Mouse (Mus musculus) hindbrain, embryonic 16.5 days (tissue): ENCODE measurements at regions not wholly inside any gene's neighbourhood (a gene's known extent, or its start where the extent isn't known, plus 50 kb on each side); places are given as distances from the start of the nearest gene placed in this dataset.

Source experiments
- ATAC-seq: fragments of 200-750 bp; cut with Nextera tagmentation; 2 replicates; pipeline ENCODE4 v1.8.0; 2017; ENCODE audit warnings: moderate TSS enrichment, moderate library complexity
- H3K27ac ChIP-seq: fragments of 300-500 bp; sonication (generic); 2 replicates; pipeline ENCODE4 v1.5.1; 2014; ENCODE audit warnings: low read depth, mild to moderate bottlenecking, control low read depth, low read length, moderate library complexity
- H3K27me3 ChIP-seq: fragments of 300-500 bp; sonication (generic); replicated peaks from 2 replicates; pipeline ENCODE4 v1.6.1; 2014; ENCODE audit warnings: low read length; ENCODE audit not compliant: control insufficient read depth, insufficient read depth
- H3K36me3 ChIP-seq: fragments of 300-500 bp; sonication (generic); 2 replicates; pipeline ENCODE4 v1.6.1; 2014; ENCODE audit warnings: mild to moderate bottlenecking, low read length, moderate library complexity, mixed read lengths; ENCODE audit not compliant: control insufficient read depth, insufficient read depth
- H3K4me1 ChIP-seq: fragments of 300-500 bp; sonication (generic); 2 replicates; pipeline ENCODE4 v1.6.1; 2014; ENCODE audit warnings: low read depth, low read length; ENCODE audit not compliant: control insufficient read depth, insufficient read depth
- H3K4me2 ChIP-seq: fragments of 300-500 bp; sonication (generic); 2 replicates; pipeline ENCODE4 v1.6.1; 2014; ENCODE audit warnings: mild to moderate bottlenecking, low read length, control low read depth, moderate library complexity
- H3K4me3 ChIP-seq: fragments of 300-500 bp; sonication (generic); 2 replicates; pipeline ENCODE4 v1.5.1; 2014; ENCODE audit warnings: mild to moderate bottlenecking, low read length, control low read depth, moderate library complexity
- H3K9ac ChIP-seq: fragments of 300-500 bp; sonication (generic); 2 replicates; pipeline ENCODE4 v1.6.1; 2014; ENCODE audit warnings: low read depth, mild to moderate bottlenecking, control low read depth, low read length, moderate library complexity
- H3K9me3 ChIP-seq: fragments of 300-500 bp; sonication (generic); 2 replicates; pipeline ENCODE4 v1.6.1; 2014; ENCODE audit warnings: mild to moderate bottlenecking, low read length, moderate library complexity; ENCODE audit not compliant: control insufficient read depth
- WGBS: fragments of 180-500 bp; shearing (Covaris S2); extraction: QIAGEN DNeasy Blood & Tissue Kit; methylation state at CpG from one replicate; pipeline ENCODE4 v1.1.7; 2014; 5-methylcytosine and 5-hydroxymethylcytosine counted together

GRCm38 (mm10) chr6:53233777-53234176 is 53.3 kb upstream of the Creb5 start:
- Histone ChIP-seq H3K9ac (no peak overlapping the region), H3K4me1 (no peaks in the 10 kb centered on the region), H3K4me2 (no peak overlapping the region), H3K9me3 (no peaks in the 10 kb centered on the region), H3K4me3 (no peak overlapping the region), H3K36me3 (no peaks in the 10 kb centered on the region), H3K27ac (no peak overlapping the region), H3K27me3 (no peaks in the 10 kb centered on the region)
- WGBS = 62% methylated on average over 4 of the region's 4 CpGs
- ATAC-seq = no peak

DNA sequence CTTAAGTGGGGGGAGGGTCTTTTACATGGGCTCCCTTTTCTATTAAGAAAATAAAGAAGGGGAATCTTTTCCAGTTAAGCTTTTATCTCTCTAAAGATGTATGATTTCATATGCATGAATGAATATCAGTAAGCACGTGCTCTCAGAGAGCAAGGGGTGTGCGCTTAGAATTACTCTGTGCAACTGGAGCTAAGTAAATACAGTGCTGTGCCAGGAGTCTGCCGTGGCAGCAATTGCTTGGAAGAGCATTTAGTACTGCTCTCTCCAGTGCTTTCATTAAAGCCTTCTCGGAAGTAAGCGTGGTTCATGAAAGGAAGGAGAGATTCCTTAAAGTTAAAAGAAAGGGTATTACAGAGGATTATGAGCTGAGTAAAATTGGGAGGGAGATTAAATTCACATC is 54.5 kb upstream of the Creb5 start:
- no peaks in the 10 kb centered on the region for H3K9me3 ChIP-seq
- H3K9ac ChIP-seq = no peak overlapping the region
- 45% methylated on average over 5 of the region's 5 CpGs for WGBS

GRCm38 (mm10) chr6:53229350-53229749 is 57.7 kb upstream of the Creb5 start:
- no peak overlapping the region for H3K4me3 ChIP-seq

More for the DNA sequence above, 54.5 kb upstream of the Creb5 start:
- Histone ChIP-seq H3K4me2 (no peak overlapping the region), H3K36me3 (no peaks in the 10 kb centered on the region), H3K27ac (no peak overlapping the region), H3K27me3 (no peaks in the 10 kb centered on the region), H3K4me1 (no peaks in the 10 kb centered on the region), H3K4me3 (no peak overlapping the region)
- ATAC-seq = no peak

GRCm38 (mm10) chr6:53222104-53222503 is 65.0 kb upstream of the Creb5 start:
- 56% methylated on average over 8 of the region's 8 CpGs for WGBS
- no peak overlapping the region for H3K9ac ChIP-seq
- peaks cover 7% of the 10 kb centered on the region; the same call in 1 of the 2 replicates for H3K4me1 ChIP-seq
- no peak for ATAC-seq
- no peak overlapping the region for H3K4me3 ChIP-seq
- no peaks in the 10 kb centered on the region for H3K27me3 ChIP-seq
- no peaks in the 10 kb centered on the region for H3K36me3 ChIP-seq
- no peak overlapping the region for H3K27ac ChIP-seq
- H3K9me3 ChIP-seq = no peaks in the 10 kb centered on the region
- no peak overlapping the region for H3K4me2 ChIP-seq

More at GRCm38 (mm10) chr6:53229350-53229749, 57.7 kb upstream of the Creb5 start:
- Histone ChIP-seq H3K9me3 (no peaks in the 10 kb centered on the region), H3K4me1 (no peaks in the 10 kb centered on the region), H3K27me3 (no peaks in the 10 kb centered on the region), H3K9ac (no peak overlapping the region), H3K4me2 (no peak overlapping the region), H3K27ac (no peak overlapping the region), H3K36me3 (no peaks in the 10 kb centered on the region)
- WGBS = 48% methylated on average over 6 of the region's 6 CpGs
- no peak for ATAC-seq

DNA sequence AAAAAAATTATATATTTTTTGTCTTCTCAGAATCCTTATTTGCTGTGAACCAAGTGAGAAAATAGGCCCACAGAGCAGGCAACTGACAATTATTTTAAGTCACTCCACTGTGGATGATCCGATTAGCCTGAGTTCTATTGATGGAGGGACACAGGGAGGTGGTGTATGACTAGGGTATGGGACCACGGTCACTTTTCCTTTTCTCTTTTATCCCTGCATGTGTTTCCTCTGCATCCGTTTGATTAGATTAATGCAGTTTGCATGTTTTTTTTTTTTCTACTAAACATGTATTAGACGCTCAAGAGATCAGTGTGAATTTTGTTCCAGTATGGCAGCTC is 65.4 kb upstream of the Creb5 start:
- WGBS = 35% methylated on average over 4 of the region's 4 CpGs
- no peak overlapping the region for H3K9ac ChIP-seq
- no peaks in the 10 kb centered on the region for H3K27me3 ChIP-seq
- H3K9me3 ChIP-seq = no peaks in the 10 kb centered on the region
- H3K4me1 ChIP-seq = peaks cover 7% of the 10 kb centered on the region; the same call in 1 of the 2 replicates
- no peak overlapping the region for H3K27ac ChIP-seq
- ATAC-seq = no peak
- H3K4me3 ChIP-seq = no peak overlapping the region
- no peak overlapping the region for H3K4me2 ChIP-seq
- no peaks in the 10 kb centered on the region for H3K36me3 ChIP-seq

- no peak overlapping the region for H3K9ac ChIP-seq
- 38% methylated on average over 18 of the region's 18 CpGs for WGBS
- H3K4me1 ChIP-seq = peaks cover 7% of the 10 kb centered on the region; the same call in 1 of the 2 replicates
- H3K27me3 ChIP-seq = no peaks in the 10 kb centered on the region
- H3K9me3 ChIP-seq = no peaks in the 10 kb centered on the region
- ATAC-seq = peak; percentile 50; the same call in 1 of the 2 replicates
- no peak overlapping the region for H3K4me3 ChIP-seq
- H3K4me2 ChIP-seq = no peak overlapping the region; the same call in 1 of the 2 replicates
- H3K36me3 ChIP-seq = no peaks in the 10 kb centered on the region
- no peak overlapping the region; the same call in 1 of the 2 replicates for H3K27ac ChIP-seq
Observed at GRCm38 (mm10) chr6:53220784-53221667, 66.0 kb upstream of the Creb5 start.

- H3K4me1 ChIP-seq = peaks cover 7% of the 10 kb centered on the region; the same call in 1 of the 2 replicates
- H3K9ac ChIP-seq = no peak overlapping the region
- WGBS = 69% methylated on average over 10 of the region's 10 CpGs
- no peak for ATAC-seq
- no peak overlapping the region for H3K27ac ChIP-seq
- no peak overlapping the region for H3K4me3 ChIP-seq
- H3K4me2 ChIP-seq = no peak overlapping the region
- no peaks in the 10 kb centered on the region for H3K9me3 ChIP-seq
- H3K36me3 ChIP-seq = no peaks in the 10 kb centered on the region
- no peaks in the 10 kb centered on the region for H3K27me3 ChIP-seq
Observed at GRCm38 (mm10) chr6:53218871-53219286, 68.2 kb upstream of the Creb5 start.

- 62% methylated on average over 10 of the region's 10 CpGs for WGBS
Observed at GRCm38 (mm10) chr6:53217234-53218015, 69.6 kb upstream of the Creb5 start.

DNA sequence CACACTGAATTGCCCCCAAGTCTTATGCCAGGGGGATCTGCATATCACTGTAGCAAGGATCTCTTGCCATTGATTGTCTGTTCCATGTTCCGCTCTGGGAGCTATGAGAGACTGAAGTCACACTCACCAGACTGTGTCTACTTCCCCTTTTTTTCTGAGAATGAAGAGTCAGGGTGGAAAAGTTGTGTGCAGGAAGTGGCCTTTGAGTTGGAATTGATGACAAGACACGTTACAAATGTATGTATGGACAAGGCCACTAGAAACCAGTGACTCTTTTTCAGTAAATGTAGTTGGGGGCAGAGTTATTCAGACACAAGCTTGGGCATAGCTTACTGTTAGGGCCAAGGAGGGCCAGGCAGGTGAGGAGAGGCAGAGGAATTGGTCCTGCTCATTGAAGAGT is 70.4 kb upstream of the Creb5 start:
- H3K4me2 ChIP-seq = no peak overlapping the region
- H3K27ac ChIP-seq = no peak overlapping the region
- H3K9ac ChIP-seq = no peak overlapping the region
- 85% methylated on average over 2 of the region's 2 CpGs for WGBS
- H3K9me3 ChIP-seq = no peaks in the 10 kb centered on the region
- H3K4me3 ChIP-seq = no peak overlapping the region
- H3K27me3 ChIP-seq = no peaks in the 10 kb centered on the region
- H3K36me3 ChIP-seq = no peaks in the 10 kb centered on the region
- peaks cover 7% of the 10 kb centered on the region; the same call in 1 of the 2 replicates for H3K4me1 ChIP-seq
- ATAC-seq = no peak

More at GRCm38 (mm10) chr6:53217234-53218015, 69.6 kb upstream of the Creb5 start:
- H3K9ac ChIP-seq = no peak overlapping the region
- no peaks in the 10 kb centered on the region for H3K9me3 ChIP-seq
- no peak overlapping the region for H3K4me3 ChIP-seq
- ATAC-seq = no peak
- no peak overlapping the region for H3K4me2 ChIP-seq
- H3K36me3 ChIP-seq = no peaks in the 10 kb centered on the region
- peaks cover 7% of the 10 kb centered on the region; the same call in 1 of the 2 replicates for H3K4me1 ChIP-seq
- no peak overlapping the region for H3K27ac ChIP-seq
- no peaks in the 10 kb centered on the region for H3K27me3 ChIP-seq
